Mouse (Mus musculus) thymus, postnatal 14 days (tissue): ENCODE measurements around the gene Nvl.

Experiments used
- DNase-seq: peaks from one replicate; pipeline ENCODE4 v3.0.0; 2021

Gene Nvl

GRCm38 (mm10) chr1:181143950-181144836, at the start of gene Nvl, which contains the start of gene Cnih4:
TSS of gene Nvl (minus strand) at chr1:181144204.
TSS of gene Cnih4 (plus strand) at chr1:181144693.
- peak; percentile 93 for DNase-seq

GRCm38 (mm10) chr1:181188925-181189324, 44.9 kb upstream of the Nvl start:
- no peak for DNase-seq

- peak; percentile 27 for DNase-seq
Observed at GRCm38 (mm10) chr1:181170210-181170609, 26.2 kb upstream of the Nvl start.

GRCm38 (mm10) chr1:181168377-181168776, 24.4 kb upstream of the Nvl start:
- DNase-seq: no peak

GRCm38 (mm10) chr1:181167816-181168215, 23.8 kb upstream of the Nvl start:
- DNase-seq: no peak

GRCm38 (mm10) chr1:181151541-181151940, 7.5 kb upstream of the Nvl start:
- DNase-seq: no peak

- peak; percentile 94 for DNase-seq
Observed at GRCm38 (mm10) chr1:181150827-181151534, 7.0 kb upstream of the Nvl start.

- DNase-seq: no peak
Observed at GRCm38 (mm10) chr1:181150431-181150826, 6.4 kb upstream of the Nvl start.

- DNase-seq: no peak
Observed at GRCm38 (mm10) chr1:181149373-181150017, 5.5 kb upstream of the Nvl start.

- DNase-seq: no peak
Observed at GRCm38 (mm10) chr1:181148540-181148939, 4.5 kb upstream of the Nvl start.

GRCm38 (mm10) chr1:181146187-181146586, 2.2 kb upstream of the Nvl start:
- no peak for DNase-seq

GRCm38 (mm10) chr1:181144966-181145365, 962 bp upstream of the Nvl start:
- no peak for DNase-seq

GRCm38 (mm10) chr1:181143609-181143949, 425 bp downstream of the Nvl start:
- no peak for DNase-seq

- DNase-seq: no peak
Observed at GRCm38 (mm10) chr1:181138730-181139129, 5.3 kb downstream of the Nvl start.

- no peak for DNase-seq
Observed at GRCm38 (mm10) chr1:181131915-181132314, 12.1 kb downstream of the Nvl start.

GRCm38 (mm10) chr1:181126766-181127165, 17.2 kb downstream of the Nvl start:
- DNase-seq: no peak

GRCm38 (mm10) chr1:181125916-181126315, 18.1 kb downstream of the Nvl start:
- DNase-seq: no peak

- no peak for DNase-seq
Observed at GRCm38 (mm10) chr1:181124145-181124544, 19.9 kb downstream of the Nvl start.

- no peak for DNase-seq
Observed at GRCm38 (mm10) chr1:181117112-181117511, 26.9 kb downstream of the Nvl start.

- DNase-seq: no peak
Observed at GRCm38 (mm10) chr1:181090048-181090447, 54.0 kb downstream of the Nvl start.

- peak; percentile 9 for DNase-seq
Observed at GRCm38 (mm10) chr1:181084021-181084420, 60.0 kb downstream of the Nvl start.

GRCm38 (mm10) chr1:181073075-181073474, 70.9 kb downstream of the Nvl start:
- DNase-seq: peak; percentile 9

- no peak for DNase-seq
Observed at GRCm38 (mm10) chr1:181069671-181070070, 74.3 kb downstream of the Nvl start.

GRCm38 (mm10) chr1:181068344-181068743, 75.7 kb downstream of the Nvl start:
- no peak for DNase-seq
